Mouse (Mus musculus): ENCODE measurements at regions not wholly inside any gene's neighbourhood (a gene's known extent, or its start where the extent isn't known, plus 50 kb on each side); places are given as distances from the start of the nearest gene placed in this dataset.

DNA sequence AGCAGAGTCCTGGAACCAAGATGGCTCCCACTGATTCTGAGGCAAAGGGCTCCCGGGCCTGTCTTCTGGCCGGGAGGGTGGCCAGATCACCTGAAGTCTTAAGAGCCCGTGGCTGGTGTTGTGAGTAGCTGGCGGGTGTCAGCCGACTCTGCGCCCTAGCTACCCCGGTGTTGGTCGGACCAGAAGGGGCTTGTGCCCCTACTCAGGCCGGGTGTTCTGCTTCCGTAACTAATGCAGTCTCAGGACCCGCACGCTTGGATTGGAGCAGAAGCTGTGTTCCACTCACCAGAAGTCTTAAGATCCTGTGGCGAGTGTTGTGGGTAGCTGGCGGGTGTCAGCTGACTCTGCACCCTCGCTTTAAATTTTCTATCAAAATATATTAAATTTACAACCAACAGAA lies 1285.3 kb upstream of the Cdh9 start:
- no peak for TF ChIP-seq CTCF (conservative IDR thresholded peaks at IDR 0.05)

DNA sequence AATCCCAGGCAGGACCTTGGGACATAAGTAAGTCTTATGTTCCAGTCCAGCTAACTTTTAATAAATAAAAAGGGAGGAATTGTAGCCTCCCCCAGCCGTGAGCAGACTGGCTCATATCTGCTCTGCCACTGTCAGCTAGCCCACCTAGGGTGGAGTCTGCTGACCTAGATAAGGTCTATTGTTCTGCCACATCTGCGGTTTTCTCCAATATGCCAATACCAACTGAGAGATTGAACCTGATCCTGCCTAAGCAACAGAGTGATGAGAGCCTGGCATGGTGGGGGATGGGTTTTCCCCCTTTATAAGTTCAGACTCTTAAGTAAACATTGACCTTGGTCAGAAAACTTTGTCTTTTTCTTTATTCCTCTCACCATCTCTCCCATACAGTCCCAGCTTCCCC lies 1250.9 kb upstream of the Cdh9 start:
- H3K27ac ChIP-seq: no peak overlapping the region
- no peak for DNase-seq (ENCODE audit: low spot score in 2 of 2)
- no peak for TF ChIP-seq CTCF (conservative IDR thresholded peaks at IDR 0.05)
- no peak overlapping the region for H3K4me3 ChIP-seq

More for the DNA sequence above, 1285.3 kb upstream of the Cdh9 start:
- Histone ChIP-seq H3K27ac (no peak overlapping the region), H3K4me3 (no peak overlapping the region)
- DNase-seq (ENCODE audit: low spot score in 2 of 2): no peak

DNA sequence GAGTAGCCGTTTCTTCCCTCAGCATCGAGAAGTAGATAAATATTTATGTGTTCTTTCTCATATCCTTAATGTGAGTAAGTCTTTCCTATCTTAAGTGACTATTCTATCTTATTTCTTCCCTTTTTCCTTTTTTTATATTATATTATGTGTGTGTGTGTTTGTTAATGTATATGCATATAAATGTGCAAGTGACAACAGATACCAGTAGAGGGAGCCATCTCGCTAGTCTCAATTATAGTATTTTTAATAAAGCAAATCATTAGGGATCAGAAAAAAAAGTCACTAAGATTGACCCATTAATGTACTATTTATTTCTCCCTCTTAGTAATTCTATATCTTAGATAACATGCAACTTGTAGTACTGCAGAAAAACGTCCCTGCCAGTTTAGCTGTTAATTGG lies 1228.3 kb upstream of the Cdh9 start:
- TF ChIP-seq CTCF (conservative IDR thresholded peaks at IDR 0.05): peak; percentile 52
- no peak for DNase-seq (ENCODE audit: low spot score in 2 of 2)
- H3K27ac ChIP-seq: no peak overlapping the region

DNA sequence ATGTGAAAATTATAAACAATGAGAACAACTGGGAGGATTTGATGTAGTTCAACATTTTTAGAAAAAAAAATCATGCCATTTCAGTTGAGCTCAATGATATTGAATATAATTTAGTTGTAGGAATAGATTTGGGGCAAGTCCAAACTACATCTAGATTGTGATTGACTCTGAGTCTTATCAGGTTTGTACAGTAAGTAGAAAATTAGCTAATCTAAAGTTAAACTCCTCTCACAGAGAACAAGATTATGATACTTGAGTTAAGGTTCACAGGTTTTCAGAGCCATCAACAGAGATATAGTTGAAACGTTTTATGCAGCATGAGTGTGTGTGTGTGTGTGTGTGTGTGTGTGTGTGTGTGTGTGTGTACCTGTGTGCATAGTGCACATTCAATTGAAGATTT lies 1189.6 kb upstream of the Cdh9 start:
- DNase-seq (ENCODE audit: low spot score in 2 of 2): no peak
- no peak overlapping the region for H3K4me3 ChIP-seq
- TF ChIP-seq CTCF (conservative IDR thresholded peaks at IDR 0.05): no peak

More for the DNA sequence above, 1228.3 kb upstream of the Cdh9 start:
- H3K4me3 ChIP-seq: no peak overlapping the region

DNA sequence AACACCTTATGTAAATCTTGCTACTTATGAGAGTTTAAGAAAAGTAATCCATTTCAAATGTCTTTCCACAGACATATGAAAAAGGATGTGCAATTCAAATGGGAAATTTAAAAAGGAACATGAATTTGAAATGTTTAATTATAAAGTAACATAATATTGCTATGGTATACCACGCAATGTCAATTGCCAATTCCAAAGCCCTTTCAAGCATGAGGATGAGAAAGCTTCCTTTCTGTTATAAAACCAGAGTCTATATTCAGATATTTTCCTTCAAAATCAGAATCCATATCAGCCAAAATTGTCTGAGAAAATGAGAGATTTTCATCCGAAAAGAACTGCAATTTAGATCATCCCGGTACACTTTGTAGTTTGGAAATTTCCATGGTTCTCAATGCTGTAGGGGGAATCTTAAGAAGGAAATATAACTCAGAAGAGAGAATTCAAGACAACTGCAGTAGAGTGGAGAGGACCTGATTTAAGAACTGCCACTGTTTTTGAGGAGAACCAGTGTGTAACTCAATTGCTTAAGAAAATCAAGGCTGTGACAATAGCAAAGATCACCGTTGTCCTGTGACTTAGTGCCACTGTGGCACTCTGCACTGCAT lies 1169.3 kb upstream of the Cdh9 start:
- no peak overlapping the region for H3K27ac ChIP-seq

More for the DNA sequence above, 1189.6 kb upstream of the Cdh9 start:
- H3K27ac ChIP-seq: no peak overlapping the region

DNA sequence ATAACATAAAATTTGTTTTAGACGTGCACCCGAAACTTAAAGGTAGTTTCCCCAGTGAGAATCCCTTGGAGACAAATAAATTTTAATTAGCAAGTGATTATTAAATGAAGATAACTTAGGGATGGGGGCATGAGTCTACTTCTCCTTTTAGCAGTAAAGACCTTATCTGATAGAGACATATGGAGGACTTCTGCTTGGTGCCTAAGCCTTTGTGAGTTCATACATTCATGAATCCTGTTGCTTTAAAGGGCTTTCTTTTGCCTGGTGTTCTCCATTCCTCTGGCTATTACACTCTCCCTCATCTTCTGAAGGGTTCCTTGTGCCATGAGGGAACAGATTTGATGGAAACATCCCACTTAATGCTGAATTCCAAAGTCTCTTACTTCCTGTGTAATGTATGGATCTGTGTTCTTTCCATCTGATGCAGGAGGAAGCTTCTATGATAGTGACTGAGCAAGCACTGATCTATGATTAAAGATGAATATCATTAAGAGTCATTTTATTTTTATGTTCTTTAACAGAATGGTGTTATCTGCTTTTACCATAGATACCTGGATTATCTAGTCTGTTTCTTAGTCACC lies 1146.2 kb upstream of the Cdh9 start:
- Histone ChIP-seq H3K4me3 (no peak overlapping the region), H3K27ac (no peak overlapping the region)
- DNase-seq (ENCODE audit: low spot score in 2 of 2): no peak
- no peak for TF ChIP-seq CTCF (conservative IDR thresholded peaks at IDR 0.05)

More for the DNA sequence above, 1169.3 kb upstream of the Cdh9 start:
- no peak for DNase-seq (ENCODE audit: low spot score in 2 of 2)
- no peak for TF ChIP-seq CTCF (conservative IDR thresholded peaks at IDR 0.05)
- no peak overlapping the region for H3K4me3 ChIP-seq

DNA sequence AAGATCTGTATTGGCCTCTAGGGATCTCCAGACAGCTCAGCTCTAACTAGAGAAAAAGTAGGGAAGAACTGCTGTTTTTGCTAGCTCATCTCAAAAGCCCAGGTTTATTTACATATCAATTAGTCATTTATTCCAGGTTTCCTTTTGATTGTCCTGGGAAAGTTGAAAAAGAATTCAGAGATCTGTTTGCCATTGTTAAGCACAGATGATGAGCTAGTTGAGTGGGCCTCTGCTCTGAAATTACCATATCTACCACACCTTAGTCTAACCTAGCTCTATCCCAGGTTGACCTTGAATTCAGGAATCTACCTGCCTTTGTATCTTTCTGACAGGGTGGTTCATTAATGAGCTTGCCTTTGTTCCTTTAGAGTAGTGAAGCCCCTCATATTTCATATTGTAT lies 1110.6 kb upstream of the Cdh9 start:
- Histone ChIP-seq H3K27ac (no peak overlapping the region), H3K4me3 (no peak overlapping the region)
- TF ChIP-seq CTCF (conservative IDR thresholded peaks at IDR 0.05): no peak
- no peak for DNase-seq (ENCODE audit: low spot score in 2 of 2)

DNA sequence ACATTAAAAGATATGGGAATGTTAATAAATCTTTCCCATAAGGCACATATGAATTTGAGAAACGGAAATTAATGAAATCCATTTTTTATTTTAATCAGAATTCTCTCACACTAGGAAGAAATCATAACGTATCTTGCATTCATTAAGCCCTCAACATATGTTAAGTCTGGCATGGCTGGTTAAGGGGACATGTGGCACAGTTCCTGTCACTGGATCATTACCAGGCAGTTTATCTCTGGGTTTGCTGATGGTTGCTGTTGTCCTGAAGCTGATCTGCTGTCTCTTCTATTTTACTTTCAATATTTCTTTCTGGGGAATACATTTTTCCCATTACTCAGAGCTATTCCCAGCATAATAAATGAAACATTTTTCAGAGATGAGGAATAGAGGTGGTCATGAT lies 1099.3 kb upstream of the Cdh9 start:
- Histone ChIP-seq H3K4me3 (no peak overlapping the region), H3K27ac (no peak overlapping the region)
- TF ChIP-seq CTCF (conservative IDR thresholded peaks at IDR 0.05): no peak
- DNase-seq (ENCODE audit: low spot score in 2 of 2): peak in 1 of 2 experiments; percentile 13

DNA sequence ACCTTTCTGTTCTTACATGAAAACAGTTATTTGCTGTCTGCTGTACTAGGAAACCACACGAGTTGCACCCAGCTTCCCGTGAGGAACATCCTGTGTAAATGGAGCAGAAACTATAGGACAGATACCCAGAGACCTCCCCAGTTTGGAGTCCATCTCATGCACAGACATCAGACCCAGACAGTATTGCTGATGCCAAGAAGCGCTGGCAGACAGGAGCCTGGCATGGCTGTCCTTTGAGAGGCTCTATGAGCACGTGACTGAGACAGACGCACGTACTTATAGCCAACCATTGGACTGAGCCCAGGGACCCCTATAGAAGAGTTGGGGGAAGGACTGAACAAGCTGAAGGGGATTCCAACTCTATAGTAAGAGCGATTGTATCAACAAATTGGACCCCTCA lies 1098.3 kb upstream of the Cdh9 start:
- DNase-seq (ENCODE audit: low spot score in 2 of 2): no peak
- Histone ChIP-seq H3K4me3 (no peak overlapping the region), H3K27ac (no peak overlapping the region)
- no peak for TF ChIP-seq CTCF (conservative IDR thresholded peaks at IDR 0.05)

DNA sequence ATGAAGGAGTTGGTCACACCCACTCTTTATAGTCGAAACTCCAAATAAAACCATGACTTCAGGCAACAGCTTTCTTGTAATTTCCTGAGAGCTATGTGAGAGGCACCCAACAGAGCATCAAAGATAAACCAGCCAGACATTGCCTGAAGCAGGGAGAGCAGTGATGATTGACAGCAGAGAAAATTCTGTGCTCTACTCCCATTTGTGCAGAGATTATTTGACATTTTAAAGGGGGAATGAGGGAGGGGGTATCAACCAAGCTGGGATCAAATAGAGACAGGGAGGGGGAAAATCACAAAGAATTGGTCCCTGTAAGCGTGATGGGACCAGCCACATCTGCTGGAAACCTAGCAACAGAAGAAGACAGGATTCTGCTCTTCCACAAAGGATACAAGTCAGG lies 1091.4 kb upstream of the Cdh9 start:
- no peak overlapping the region for H3K27ac ChIP-seq
- no peak for TF ChIP-seq CTCF (conservative IDR thresholded peaks at IDR 0.05)
- no peak for DNase-seq (ENCODE audit: low spot score in 2 of 2)
- H3K4me3 ChIP-seq: no peak overlapping the region

DNA sequence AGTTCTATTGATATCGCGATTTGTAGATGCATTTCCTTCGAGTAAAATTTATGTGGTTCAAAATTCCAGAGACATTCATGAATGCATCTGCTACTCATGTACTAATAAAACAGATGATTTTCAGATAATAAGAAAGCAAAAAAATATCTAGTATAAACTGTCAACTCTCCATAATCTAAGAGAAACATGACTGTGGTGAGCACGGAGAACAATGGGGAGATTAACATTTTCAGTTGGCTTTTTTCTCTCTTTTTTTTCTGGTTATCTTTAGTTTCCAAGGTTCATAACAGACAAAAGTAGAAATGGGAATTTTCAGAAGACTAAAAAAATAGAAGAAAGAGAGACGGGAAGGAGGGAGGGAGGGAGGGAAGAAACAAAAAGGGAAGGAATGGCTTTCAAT lies 1079.8 kb upstream of the Cdh9 start:
- no peak overlapping the region for H3K27ac ChIP-seq
- TF ChIP-seq CTCF (conservative IDR thresholded peaks at IDR 0.05): no peak
- H3K4me3 ChIP-seq: no peak overlapping the region
- DNase-seq (ENCODE audit: low spot score in 2 of 2): no peak

DNA sequence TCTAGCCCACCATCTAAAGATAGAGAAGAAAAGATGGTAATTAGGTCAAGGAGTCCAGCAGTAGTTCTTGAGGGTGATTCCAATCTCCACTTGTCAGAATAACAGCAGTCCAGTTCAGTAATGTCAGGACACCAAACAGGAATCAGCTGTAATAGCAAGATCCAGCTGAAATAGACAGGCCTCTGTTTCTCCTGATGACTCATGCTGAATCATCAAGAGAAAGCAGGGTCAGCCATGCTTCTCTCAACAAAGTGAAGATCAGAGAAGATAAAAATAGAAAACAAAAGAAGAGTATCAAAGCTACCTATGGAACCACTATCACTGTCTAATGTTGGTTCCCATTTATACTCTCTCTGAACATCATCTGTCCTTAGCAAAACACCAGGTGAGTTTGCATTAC lies 1061.8 kb upstream of the Cdh9 start:
- no peak for DNase-seq (ENCODE audit: low spot score in 2 of 2)
- Histone ChIP-seq H3K27ac (no peak overlapping the region), H3K4me3 (no peak overlapping the region)
- TF ChIP-seq CTCF (conservative IDR thresholded peaks at IDR 0.05): no peak

DNA sequence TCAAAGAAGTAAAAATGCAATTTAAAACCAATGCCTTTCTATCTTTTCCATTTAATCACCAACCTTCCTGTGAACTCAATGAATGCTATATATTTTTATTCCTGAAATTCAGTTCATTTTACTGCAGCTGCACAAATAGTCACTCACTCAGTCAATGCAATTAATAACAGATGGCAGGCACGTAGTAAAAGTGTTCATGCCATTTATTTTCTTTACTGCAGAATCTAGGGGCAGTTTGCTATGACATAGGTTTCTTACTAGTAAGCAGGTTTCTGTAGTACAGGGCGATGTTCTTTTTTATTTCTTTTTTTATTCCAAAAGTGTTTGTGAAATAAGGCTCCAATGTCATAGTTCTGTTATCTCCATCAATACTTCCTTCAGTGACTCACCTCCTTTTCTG lies 1035.8 kb upstream of the Cdh9 start:
- no peak overlapping the region for H3K27ac ChIP-seq
- no peak for DNase-seq (ENCODE audit: low spot score in 2 of 2)

DNA sequence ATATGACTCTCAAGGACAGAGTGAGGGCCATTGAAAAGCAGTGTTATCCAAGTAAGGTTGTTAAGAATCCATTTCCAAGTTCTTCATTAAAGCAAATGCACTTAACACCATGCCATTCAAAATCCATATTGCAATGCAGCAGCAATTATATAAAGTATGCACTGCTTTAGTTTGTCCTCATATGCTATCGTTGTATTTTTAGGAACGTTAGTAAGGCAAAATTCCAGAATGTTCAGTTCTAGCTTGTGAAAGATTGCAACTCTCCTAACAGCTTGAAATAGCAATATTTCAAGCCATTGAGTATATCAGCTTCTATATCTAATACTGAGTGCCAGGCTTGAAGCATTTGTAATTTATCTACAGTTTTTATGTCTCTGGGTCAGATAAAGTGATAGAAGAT lies 1011.9 kb upstream of the Cdh9 start:
- TF ChIP-seq CTCF (conservative IDR thresholded peaks at IDR 0.05): no peak
- no peak for DNase-seq (ENCODE audit: low spot score in 2 of 2)
- Histone ChIP-seq H3K27ac (no peak overlapping the region), H3K4me3 (no peak overlapping the region)

More for the DNA sequence above, 1035.8 kb upstream of the Cdh9 start:
- no peak for TF ChIP-seq CTCF (conservative IDR thresholded peaks at IDR 0.05)
- no peak overlapping the region for H3K4me3 ChIP-seq

All from layer of hippocampus, adult 2 months (tissue).